Mouse (Mus musculus) left cerebral cortex, adult 8-10 months (tissue): ENCODE measurements around the gene Cpne2. TPM values are rescaled to one million over a fixed set of nuclear protein-coding genes. Genes with fewer than 3 reads are reported as not detected.

Experiments used
- DNase-seq, 2 experiments: peaks; one replicate each; pipeline ENCODE4 v3.0.0; 2022; ENCODE audit warnings: low spot score in 2 of 2
- microRNA-seq, 2 experiments: library from miRNA; unstranded; fragments of <30 nt; microRNA quantifications; one replicate each; pipeline ENCODE4 v1.2.0; 2022
- total RNA-seq, 4 experiments: library from RNA; stranded (reverse); gene quantifications; 2 replicates each; pipeline ENCODE4 v1.2.4; 2022

Cpne2 gene
- total RNA-seq, 4 experiments from 2014 or later = 20.1 to 28.9 (median 23.6) TPM

GRCm38 (mm10) chr8:94575148-94575547 is 42.4 kb downstream of the Cpne2 start:
- no peak for DNase-seq

- DNase-seq = no peak
Observed at GRCm38 (mm10) chr8:94581820-94582483, 49.2 kb downstream of the Cpne2 start.

- no peak for DNase-seq
Observed at GRCm38 (mm10) chr8:94582569-94582968, 49.8 kb downstream of the Cpne2 start.

- DNase-seq = peak in 1 of 2 experiments; percentile 42
Observed at GRCm38 (mm10) chr8:94584238-94584817, 51.5 kb downstream of the Cpne2 start.

DNA sequence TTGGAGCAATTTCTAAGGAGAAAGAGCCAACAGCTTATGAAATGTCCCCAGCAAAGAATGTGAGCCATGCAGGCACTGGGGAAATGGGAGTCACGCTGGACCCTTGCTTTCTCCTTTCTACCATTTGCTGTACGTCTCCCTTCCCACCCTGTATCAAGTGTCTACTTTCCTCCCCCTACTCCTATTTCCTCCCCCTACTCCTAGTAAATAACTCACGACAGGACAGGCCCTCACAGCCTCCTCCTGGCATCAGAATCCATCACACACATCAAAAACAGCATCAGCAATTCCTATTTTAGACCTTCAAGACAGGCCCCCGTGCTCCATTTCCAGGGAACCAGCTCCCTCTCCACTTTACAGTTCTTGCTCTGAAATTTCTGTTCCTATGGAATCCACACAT is 58.9 kb downstream of the Cpne2 start:
- DNase-seq = no peak

DNA sequence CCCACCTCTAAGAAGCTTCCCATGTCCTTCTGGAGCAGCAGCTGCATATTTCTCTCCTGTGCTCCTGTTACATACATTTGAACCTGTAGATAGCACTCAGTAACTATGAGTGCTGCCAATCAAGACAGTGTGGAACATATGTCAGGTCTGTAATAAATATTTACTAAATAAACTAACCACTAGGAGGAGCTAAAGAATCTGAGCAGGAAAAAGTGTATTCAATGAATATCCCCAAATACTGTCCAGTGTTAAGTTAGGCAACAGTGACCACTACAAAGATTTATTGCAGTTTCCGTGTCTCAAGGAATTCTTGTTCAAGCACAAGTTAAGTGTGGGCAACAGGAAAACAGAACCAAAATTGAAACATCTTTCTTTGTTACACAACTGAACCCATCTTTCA is 61.4 kb downstream of the Cpne2 start:
- DNase-seq = no peak

DNA sequence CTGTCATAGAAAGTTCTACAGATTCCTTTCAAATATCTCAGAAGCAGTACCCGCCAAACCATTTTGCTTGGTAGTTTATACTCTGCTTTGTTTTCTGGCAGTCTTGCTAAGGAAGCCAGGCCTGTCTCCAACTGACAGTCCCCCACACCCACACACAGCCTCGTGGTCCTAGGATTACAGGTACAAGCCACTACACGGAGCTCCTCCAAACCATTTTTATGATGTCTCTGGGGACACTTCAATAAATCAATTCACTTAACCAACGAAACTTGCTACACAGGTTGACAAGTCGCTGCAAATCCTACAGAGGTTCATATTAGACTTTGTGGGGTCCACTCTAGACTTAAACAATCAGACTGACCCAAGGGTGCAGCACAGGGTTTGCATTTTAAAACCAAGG is 67.7 kb downstream of the Cpne2 start:
- DNase-seq = no peak

GRCm38 (mm10) chr8:94601034-94601606 is 68.3 kb downstream of the Cpne2 start:
- peak in 1 of 2 experiments; percentile 36 for DNase-seq

GRCm38 (mm10) chr8:94601607-94602385 is 69.0 kb downstream of the Cpne2 start, which contains the start of the genes Rspry1 and Fam192a:
Gene Rspry1 (plus strand): TSS chr8:94601937.
Gene Fam192a (minus strand): TSS chr8:94601997.
- DNase-seq = peak; percentile 98 to 100

DNA sequence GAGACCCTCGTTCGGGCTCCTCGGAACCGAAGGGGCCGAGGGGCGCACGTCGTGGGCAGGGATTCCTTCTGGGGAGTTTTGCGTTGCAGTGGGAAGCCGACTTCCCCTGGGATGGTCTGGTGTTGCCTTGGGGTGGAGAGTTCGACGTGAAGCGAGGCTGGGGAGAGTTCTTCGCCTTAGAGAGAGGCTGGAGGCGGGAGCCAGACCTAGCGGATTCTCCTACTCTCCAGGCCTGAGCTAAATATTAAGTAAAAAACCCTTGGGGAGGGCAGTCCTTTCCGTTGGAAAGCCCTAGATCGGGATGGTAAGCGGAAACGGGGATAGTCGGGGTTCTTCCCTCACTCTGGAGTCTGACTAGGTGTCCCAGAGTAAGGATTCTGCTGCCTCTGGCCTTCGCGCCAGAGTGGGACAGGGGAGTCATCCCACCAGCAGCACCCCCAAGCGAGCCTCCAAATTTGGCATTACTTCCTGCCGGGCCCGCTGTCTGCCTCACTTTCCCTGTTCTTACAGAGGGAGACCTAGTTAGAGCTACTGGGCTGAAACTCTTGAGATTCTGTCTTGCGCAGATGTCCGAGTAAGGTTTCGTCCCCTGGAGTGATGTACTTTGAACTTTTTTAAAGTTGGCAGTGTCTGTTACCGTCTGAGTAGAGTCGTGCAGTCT is 69.8 kb downstream of the Cpne2 start:
- DNase-seq = no peak

DNA sequence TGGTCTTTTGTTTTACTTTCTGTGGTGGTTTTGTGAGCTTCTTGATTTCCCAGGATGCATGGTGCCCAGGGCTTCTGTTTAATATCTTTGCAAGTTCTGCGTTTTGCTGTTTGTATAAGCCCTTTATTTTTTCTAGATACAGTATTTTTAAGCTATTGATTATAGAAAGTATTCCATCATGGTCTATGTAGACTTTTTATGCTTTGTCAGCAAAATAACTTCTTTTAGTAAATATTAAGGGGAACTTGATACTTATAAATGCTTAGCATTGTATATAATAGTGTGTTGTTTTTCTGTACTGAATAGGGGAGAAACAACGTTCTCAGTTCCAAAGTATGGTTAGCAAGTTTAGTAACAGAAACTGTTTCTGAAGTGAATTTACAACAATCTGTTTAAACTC is 71.2 kb downstream of the Cpne2 start:
- no peak for DNase-seq

DNA sequence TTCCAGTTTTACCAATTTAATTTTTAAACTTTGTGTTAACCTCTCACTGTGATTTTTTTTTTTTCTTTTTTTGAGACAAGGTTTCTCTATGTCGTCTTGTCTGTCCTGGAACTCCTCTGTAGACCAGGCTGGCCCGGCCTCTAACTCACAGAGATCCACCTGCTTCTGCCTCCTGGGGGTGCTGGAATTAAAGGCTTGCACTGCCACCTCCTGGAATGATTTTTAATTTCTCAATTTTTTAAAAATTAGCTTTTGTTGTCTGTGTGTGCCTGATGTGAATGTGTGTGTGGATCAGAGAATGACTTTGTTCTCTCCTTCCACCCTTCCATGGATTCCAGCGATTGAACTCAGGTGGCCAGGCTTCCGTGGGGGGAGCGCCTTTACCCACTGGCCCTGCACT is 74.3 kb downstream of the Cpne2 start:
- no peak for DNase-seq

Small RNAs within 50 kb of the gene (microRNA-seq; reads per million reads assigned to microRNA genes)
- gene Mir7072 = 0 to 0.84 reads per million in 2 experiments

Other genes starting within 250 kb of the Cpne2 start
- under 1 TPM; 0.20 to 0.57 (median 0.48) TPM for gene Slc12a3, start 203.8 kb upstream of the Cpne2 start, total RNA-seq
- gene Herpud1, start 146.6 kb upstream of the Cpne2 start, total RNA-seq = 10 to 100 TPM; 68.9 to 76.1 (median 73.2) TPM
- gene Nlrc5, start 98.6 kb upstream of the Cpne2 start, total RNA-seq = 1 to 10 TPM in 3 of 4 experiments, under 1 TPM in 1; 0.81 to 3.7 (median 2.6) TPM
- gene Rspry1, start 68.9 kb downstream of the Cpne2 start, total RNA-seq = 10 to 100 TPM; 26.5 to 29.5 (median 28.4) TPM
- gene Fam192a, start 69.0 kb downstream of the Cpne2 start, total RNA-seq = 10 to 100 TPM; 31.5 to 40.6 (median 38.9) TPM
- 100 to 1,000 TPM; 141 to 161 (median 143) TPM for gene Arl2bp, start 133.6 kb downstream of the Cpne2 start, total RNA-seq
- gene Pllp, start 163.3 kb downstream of the Cpne2 start, total RNA-seq = 10 to 100 TPM; 50.9 to 65.5 (median 55.6) TPM
- gene Ccl22, start 212.6 kb downstream of the Cpne2 start, total RNA-seq = under 1 TPM in 3 of 4 experiments, not detected in 1; 0.22 to 0.72 (median 0.39) TPM
- gene Cx3cl1, start 239.0 kb downstream of the Cpne2 start, total RNA-seq = 100 to 1,000 TPM; 417 to 480 (median 456) TPM